Mouse (Mus musculus) limb, embryonic 14.5 days (tissue): Measurements from ENCODE around the gene Cct3. TPM values are rescaled to one million over a fixed set of nuclear protein-coding genes. Genes with fewer than 3 reads are reported as not detected.
"Not testable (repeated sequence)": the region's sequence is repeated elsewhere in the genome, so short reads cannot be mapped to it uniquely, and the experiment has no call there.

Experiments used
- ATAC-seq: fragments of 200-750 bp; cut with Nextera tagmentation; 2 replicates; pipeline ENCODE4 v1.8.0; 2017; ENCODE audit warnings: low read depth, moderate number of reproducible peaks, moderate TSS enrichment; ENCODE audit not compliant: low FRiP score
- DNase-seq: peaks from one replicate; pipeline ENCODE4 v3.0.0-alpha.2; 2015; ENCODE audit warnings: low spot score
- H3K27ac ChIP-seq: fragments of 300-500 bp; sonication (generic); replicated peaks from 2 replicates; pipeline ENCODE4 v1.5.1; 2014; ENCODE audit warnings: low read depth, mild to moderate bottlenecking, low read length, moderate library complexity, mixed read lengths
- H3K27me3 ChIP-seq: fragments of 300-500 bp; sonication (generic); 2 replicates; pipeline ENCODE4 v1.6.1; 2014; ENCODE audit warnings: low read length, mixed read lengths; ENCODE audit not compliant: control insufficient read depth, insufficient read depth
- H3K36me3 ChIP-seq: fragments of 300-500 bp; sonication (generic); 2 replicates; pipeline ENCODE4 v1.6.1; 2014; ENCODE audit warnings: mild to moderate bottlenecking, low read length, moderate library complexity, mixed read lengths; ENCODE audit not compliant: control insufficient read depth, insufficient read depth
- H3K4me1 ChIP-seq: fragments of 300-500 bp; sonication (generic); 2 replicates; pipeline ENCODE4 v1.6.1; 2014; ENCODE audit warnings: antibody characterized with exemption, low read length, mixed read lengths; ENCODE audit not compliant: control insufficient read depth, insufficient read depth
- H3K4me2 ChIP-seq: fragments of 300-500 bp; sonication (generic); replicated peaks from 2 replicates; pipeline ENCODE4 v1.6.1; 2014; ENCODE audit warnings: low read depth, mild to moderate bottlenecking, low read length, moderate library complexity; ENCODE audit not compliant: severe bottlenecking
- H3K4me3 ChIP-seq: fragments of 300-500 bp; sonication (generic); replicated peaks from 2 replicates; pipeline ENCODE4 v1.5.1; 2014; ENCODE audit warnings: low read length
- H3K9ac ChIP-seq: fragments of 300-500 bp; sonication (generic); 2 replicates; pipeline ENCODE4 v1.6.1; 2014; ENCODE audit warnings: mild to moderate bottlenecking, low read depth, low read length, moderate library complexity; ENCODE audit not compliant: severe bottlenecking
- H3K9me3 ChIP-seq: fragments of 300-500 bp; sonication (generic); 2 replicates; pipeline ENCODE4 v1.6.1; 2016; ENCODE audit warnings: low read length; ENCODE audit not compliant: control insufficient read depth
- POLR2A ChIP-seq: fragments of 200-500 bp; IDR thresholded peaks from 2 replicates; pipeline ENCODE4 v1.8.0; 2012; ENCODE audit warnings: inconsistent platforms, mild to moderate bottlenecking, moderate library complexity, borderline replicate concordance; ENCODE audit not compliant: insufficient read depth, insufficient read length; ENCODE audit errors: extremely low read depth
- WGBS: fragments of 180-500 bp; shearing (Covaris S2); extraction: QIAGEN DNeasy Blood & Tissue Kit; methylation state at CpG from one replicate; pipeline ENCODE4 v1.1.7; 2014; 5-methylcytosine and 5-hydroxymethylcytosine counted together
- polyA plus RNA-seq, 2 experiments: library from polyadenylated mRNA; depleted of rRNA in 1 of 2; stranded (reverse) in 1 of 2; unstranded in 1 of 2; fragments of >200 nt; fragmentation: Nextera tagmentation in 1 of 2; extraction: Ambion mirVana in 1 of 2; gene quantifications; 2 replicates each; pipeline versions ENCODE4 v1.2.1 to v1.2.3; 2012 to 2014

The Cct3 gene
- polyA plus RNA-seq, 2 experiments, result 326 to 516 TPM

DNA sequence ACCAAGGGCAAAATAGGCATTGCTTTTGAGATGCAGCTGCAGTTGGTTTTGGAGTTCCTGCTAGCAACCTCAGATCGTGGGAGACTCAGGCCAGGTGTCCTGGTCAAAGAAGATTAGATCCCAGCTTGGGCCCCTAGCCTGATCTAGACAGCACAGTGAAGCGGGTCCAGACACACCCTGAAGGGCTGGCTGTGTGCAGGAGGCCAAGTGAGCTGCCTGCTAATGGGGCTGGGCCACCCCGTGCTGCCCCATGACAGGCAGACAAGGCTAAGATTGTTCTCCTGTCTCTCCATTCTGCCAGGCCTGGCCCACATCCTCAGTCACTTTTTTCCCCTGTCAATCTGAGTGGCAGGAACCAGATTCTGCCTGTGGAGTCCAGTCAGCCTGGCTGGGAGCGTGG, 66.8 kb downstream of the Cct3 start:
- Histone ChIP-seq H3K27ac (0 out of 2 replicates have a peak overlapping the region, but pooled peaks have one; percentile 7), H3K4me1 (0 out of 2 replicates have a peak, but pooled peaks cover 5% of the 10 kb centered on the region), H3K27me3 (peaks cover 16% of the 10 kb centered on the region), H3K9me3 (no peaks in the 10 kb centered on the region), H3K36me3 (peaks cover 37% of the 10 kb centered on the region), H3K4me2 (no peak overlapping the region), H3K9ac (0 out of 2 replicates have a peak overlapping the region, but pooled peaks have one; percentile 16), H3K4me3 (no peak overlapping the region)
- ATAC-seq (no peak), DNase-seq (no peak)
- no peak for TF ChIP-seq POLR2A
- WGBS, result 62% methylated on average over 4 of the region's 4 CpGs

DNA sequence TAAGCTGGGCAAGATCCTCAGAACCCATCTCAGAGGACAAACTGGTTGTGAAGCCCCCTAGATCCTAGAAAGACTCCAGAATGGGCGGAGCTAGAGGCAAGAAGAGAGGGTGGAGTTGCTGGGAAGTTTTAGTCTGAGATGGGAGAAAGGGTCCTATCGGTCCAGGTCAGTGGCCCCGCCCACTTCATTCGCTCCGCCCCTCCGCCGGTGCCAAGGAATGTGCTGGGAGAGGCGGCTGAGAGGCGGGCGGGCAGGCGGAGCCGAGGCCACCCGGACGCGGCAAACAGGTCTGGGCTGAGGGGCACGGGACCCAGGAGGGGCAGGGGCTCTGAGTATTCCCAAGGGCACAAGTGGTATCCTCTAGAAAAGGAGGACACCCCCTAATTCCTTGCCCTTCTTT, 67.4 kb downstream of the Cct3 start, which contains the start of gene Paqr6:
Gene Paqr6, plus strand, starts transcription at position 248 of the 400 bp plus-strand sequence.
- Histone ChIP-seq H3K27ac (0 out of 2 replicates have a peak within 1 kb of the TSS, but pooled peaks have one; percentile 7), H3K9me3 (no peaks in the 10 kb centered on the region), H3K27me3 (peaks cover 16% of the 10 kb centered on the region), H3K36me3 (peaks cover 30% of the 10 kb centered on the region), H3K4me2 (peak within 1 kb of the TSS; percentile 40), H3K4me3 (peak within 1 kb of the TSS; percentile 24), H3K4me1 (0 out of 2 replicates have a peak, but pooled peaks cover 5% of the 10 kb centered on the region), H3K9ac (peak within 1 kb of the TSS; percentile 22; the same call in 1 of the 2 replicates)
- ATAC-seq, result 0 out of 2 replicates have a peak, but pooled peaks have one; percentile 31
- DNase-seq, result peak; percentile 52
- 2% methylated on average over 15 of the region's 16 CpGs for WGBS
- no peak for TF ChIP-seq POLR2A

DNA sequence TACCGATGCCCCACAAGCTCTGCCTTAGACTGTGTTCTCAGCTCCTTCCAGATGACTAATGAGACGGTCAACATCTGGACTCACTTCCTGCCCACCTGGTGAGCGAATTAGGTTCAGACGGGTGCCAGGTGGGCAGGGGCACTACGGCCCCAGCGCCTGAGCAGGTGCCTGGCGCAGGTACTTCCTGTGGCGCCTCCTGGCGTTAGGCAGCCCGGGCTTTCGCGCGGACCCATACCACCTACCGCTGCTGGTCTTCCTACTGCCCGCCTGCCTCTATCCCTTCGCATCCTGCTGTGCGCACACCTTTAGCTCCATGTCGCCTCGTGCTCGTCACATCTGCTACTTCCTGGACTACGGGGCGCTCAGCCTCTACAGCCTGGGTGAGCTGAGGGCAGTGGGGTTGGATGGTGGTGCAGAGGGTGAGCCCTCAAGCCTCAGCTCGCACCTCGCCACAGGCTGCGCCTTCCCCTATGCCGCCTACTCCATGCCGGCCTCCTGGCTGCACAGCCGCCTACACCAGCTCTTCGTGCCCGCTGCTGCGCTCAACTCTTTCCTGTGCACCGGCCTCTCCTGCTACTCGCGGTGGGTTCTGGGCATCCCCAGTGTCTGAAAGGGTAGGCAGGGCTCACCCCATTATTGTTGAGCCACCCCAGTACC, 68.9 kb downstream of the Cct3 start:
- Histone ChIP-seq H3K36me3 (peaks cover 15% of the 10 kb centered on the region), H3K27ac (no peak overlapping the region), H3K4me3 (no peak overlapping the region), H3K4me2 (no peak overlapping the region), H3K27me3 (peaks cover 16% of the 10 kb centered on the region), H3K4me1 (0 out of 2 replicates have a peak, but pooled peaks cover 5% of the 10 kb centered on the region), H3K9ac (no peak overlapping the region), H3K9me3 (peaks cover 8% of the 10 kb centered on the region; the same call in 1 of the 2 replicates)
- ATAC-seq (no peak), DNase-seq (no peak)
- no peak for TF ChIP-seq POLR2A
- WGBS, result 37% methylated on average over 33 of the region's 34 CpGs

DNA sequence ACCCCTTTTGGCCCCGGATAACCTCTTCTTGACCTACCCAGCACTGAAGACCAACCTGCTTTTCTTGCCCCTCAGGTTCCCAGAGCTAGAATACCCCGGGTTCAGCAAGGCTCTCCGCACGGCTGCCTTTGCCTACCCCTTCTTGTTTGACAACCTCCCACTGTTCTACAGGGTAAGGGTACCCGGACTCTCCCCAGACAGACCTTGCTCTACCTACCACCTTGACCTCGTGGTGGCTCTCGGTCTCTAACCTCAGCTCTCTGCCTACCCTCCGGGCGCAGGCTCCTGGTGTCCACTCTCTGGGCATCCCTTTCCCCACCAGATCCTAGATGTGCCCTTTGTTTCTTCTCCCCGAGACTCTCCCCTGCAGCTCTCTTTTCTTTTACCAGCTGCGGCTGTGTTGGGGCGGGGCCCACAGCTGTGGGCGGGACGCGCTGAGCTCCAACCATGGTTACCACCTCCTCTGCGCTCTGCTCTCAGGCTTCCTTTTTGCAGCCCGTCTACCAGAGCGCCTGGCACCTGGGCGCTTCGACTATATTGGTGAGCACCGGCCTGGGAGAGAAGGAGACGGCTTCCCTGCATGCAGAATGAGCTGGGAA, 70.0 kb downstream of the Cct3 start:
- H3K4me1 ChIP-seq, DNase-seq, H3K27ac ChIP-seq, H3K36me3 ChIP-seq, H3K9me3 ChIP-seq, H3K9ac ChIP-seq: not testable (repeated sequence)
- Histone ChIP-seq H3K4me2 (peak overlapping the region; percentile 37), H3K4me3 (0 out of 2 replicates have a peak overlapping the region, but pooled peaks have one; percentile 11), H3K27me3 (peaks cover 16% of the 10 kb centered on the region)
- 3% methylated on average over 15 of the region's 22 CpGs for WGBS
- peak; percentile 81 for ATAC-seq

DNA sequence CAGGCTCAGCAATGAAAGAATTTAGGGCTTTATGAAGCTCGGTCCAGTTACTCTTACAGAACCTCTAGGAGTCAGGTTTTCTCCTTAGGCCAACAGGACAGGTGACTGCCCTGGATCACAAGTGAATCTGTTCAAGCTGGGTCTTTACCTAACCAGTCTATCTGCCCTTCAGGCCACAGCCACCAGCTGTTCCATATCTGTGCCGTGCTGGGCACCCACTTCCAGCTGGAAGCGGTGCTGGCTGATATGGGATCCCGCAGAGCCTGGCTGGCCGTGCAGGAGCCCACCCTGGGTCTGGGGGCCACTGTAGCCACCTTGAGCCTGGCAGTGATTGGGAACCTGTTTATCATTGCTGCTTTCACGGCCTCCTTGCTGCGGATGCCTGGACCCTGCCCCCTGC, 70.6 kb downstream of the Cct3 start:
- WGBS, result 43% methylated on average over 3 of the region's 7 CpGs
- H3K27me3 ChIP-seq, result peaks cover 16% of the 10 kb centered on the region
- not testable (repeated sequence) for H3K36me3 ChIP-seq, DNase-seq, H3K9me3 ChIP-seq, H3K4me3 ChIP-seq, H3K9ac ChIP-seq, H3K4me1 ChIP-seq, H3K27ac ChIP-seq, H3K4me2 ChIP-seq
- 0 out of 2 replicates have a peak, but pooled peaks have one; percentile 2 for ATAC-seq

DNA sequence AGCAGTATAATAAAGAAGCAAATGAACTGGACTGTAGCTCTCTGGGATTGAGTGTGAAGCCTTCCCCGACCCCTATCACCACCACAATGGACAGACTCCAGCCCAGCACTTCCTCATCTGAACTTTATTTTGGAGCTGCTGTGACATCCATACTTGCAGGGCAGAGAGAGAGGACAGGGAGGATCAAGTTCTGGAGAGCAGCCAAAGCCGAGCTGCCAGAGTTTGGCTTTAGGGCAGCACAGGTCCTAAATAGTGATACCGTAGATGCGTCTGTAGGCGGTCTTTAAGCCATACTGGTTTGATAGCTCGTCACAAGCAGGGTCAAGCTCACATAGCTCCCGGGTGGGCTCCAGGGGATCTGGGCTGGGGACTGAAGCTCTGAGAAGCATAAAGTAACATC, 71.6 kb downstream of the Cct3 start:
- 79% methylated on average over 6 of the region's 7 CpGs for WGBS
- DNase-seq, result not testable (repeated sequence)

More for the DNA sequence above, 71.6 kb downstream of the Cct3 start:
- not testable (repeated sequence) for H3K4me3 ChIP-seq, H3K9me3 ChIP-seq, ATAC-seq, H3K4me2 ChIP-seq, H3K36me3 ChIP-seq, H3K9ac ChIP-seq, H3K27ac ChIP-seq, H3K4me1 ChIP-seq
- peaks cover 16% of the 10 kb centered on the region for H3K27me3 ChIP-seq
